ENCODE assay signal across 8 mouse cellular contexts in the genomic region with DNA sequence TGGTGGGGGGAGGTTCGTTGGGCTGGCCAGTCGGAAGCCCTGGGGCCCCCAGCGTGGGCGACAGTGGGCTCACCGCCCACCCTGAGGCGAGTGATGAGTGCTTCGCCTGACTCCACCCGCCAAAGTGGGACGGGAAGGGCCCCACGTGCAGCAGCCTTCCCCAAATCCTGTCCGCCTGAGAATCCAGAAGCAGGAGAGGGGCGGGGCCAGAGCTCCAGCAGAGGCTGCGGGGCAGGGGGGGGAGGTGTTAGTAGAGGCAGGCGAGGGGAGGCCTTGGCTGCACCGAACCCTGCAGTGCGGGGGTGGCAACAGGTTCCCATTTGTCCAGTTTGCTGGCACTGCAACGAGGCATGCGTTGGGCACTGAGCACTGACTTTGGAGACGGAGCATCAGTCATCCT. TPM values are rescaled to one million over a fixed set of nuclear protein-coding genes. Genes with fewer than 3 reads are reported as not detected.
DNase-seq lines count a peak whose midpoint lies in the region; ATAC-seq lines count a peak whose summit lies in the region.

No protein-coding gene starts in this region.

- ATAC-seq in forebrain, embryonic 15.5 days (replicated peaks), result no peak
- ATAC-seq in liver, embryonic 13.5 days (ENCODE audit: low read depth), result no peak

- peaks cover 19% of the 10 kb centered on the region for H3K4me1 ChIP-seq in heart, embryonic 10.5 days
- peaks cover 16% of the 10 kb centered on the region for H3K4me1 ChIP-seq in forebrain, embryonic 15.5 days
- no peaks in the 10 kb centered on the region for H3K4me1 ChIP-seq in liver, embryonic 13.5 days (replicated peaks)

- no peak for DNase-seq in heart, embryonic 10.5 days (ENCODE audit: low spot score)
- no peak for DNase-seq in heart, postnatal 4 days
- DNase-seq in ES-CJ7 (ENCODE audit: low read depth, low spot score), result peak; percentile 19
- no peak for DNase-seq in liver, embryonic 13.5 days
- no peak for DNase-seq in thymus, postnatal 10 days (ENCODE audit: low spot score in 2 of 2)
- no peak for DNase-seq in left cerebral cortex, adult 9 months (ENCODE audit: low spot score in 2 of 2)
- DNase-seq in cerebellum, adult 18-20 months, result no peak

- no peak overlapping the region; the same call in 1 of the 2 replicates for H3K9ac ChIP-seq in forebrain, embryonic 15.5 days (replicated peaks)
- H3K9ac ChIP-seq in liver, embryonic 13.5 days, result no peak overlapping the region

- no peaks in the 10 kb centered on the region for H3K9me3 ChIP-seq in heart, embryonic 10.5 days
- no peaks in the 10 kb centered on the region for H3K9me3 ChIP-seq in forebrain, embryonic 15.5 days
- H3K9me3 ChIP-seq in liver, embryonic 13.5 days (replicated peaks), result no peaks in the 10 kb centered on the region

- H3K4me3 ChIP-seq in heart, embryonic 10.5 days, result peak overlapping the region; percentile 48
- peak overlapping the region; percentile 38 for H3K4me3 ChIP-seq in forebrain, embryonic 15.5 days
- no peak overlapping the region for H3K4me3 ChIP-seq in liver, embryonic 13.5 days (replicated peaks)

- H3K27me3 ChIP-seq in heart, embryonic 10.5 days (ENCODE audit: insufficient read depth, poor library complexity, severe bottlenecking), result peaks cover 89% of the 10 kb centered on the region
- H3K27me3 ChIP-seq in forebrain, embryonic 15.5 days, result peaks cover 24% of the 10 kb centered on the region
- H3K27me3 ChIP-seq in liver, embryonic 13.5 days, result peaks cover 84% of the 10 kb centered on the region

- H3K36me3 ChIP-seq in heart, embryonic 10.5 days, result no peaks in the 10 kb centered on the region
- H3K36me3 ChIP-seq in forebrain, embryonic 15.5 days, result no peaks in the 10 kb centered on the region
- no peaks in the 10 kb centered on the region for H3K36me3 ChIP-seq in liver, embryonic 13.5 days

- peak overlapping the region; percentile 66 for H3K4me2 ChIP-seq in forebrain, embryonic 15.5 days (replicated peaks)
- peak overlapping the region; percentile 39 for H3K4me2 ChIP-seq in liver, embryonic 13.5 days

- H3K27ac ChIP-seq in heart, embryonic 10.5 days, result no peak overlapping the region
- H3K27ac ChIP-seq in forebrain, embryonic 15.5 days (replicated peaks), result no peak overlapping the region
- no peak overlapping the region for H3K27ac ChIP-seq in liver, embryonic 13.5 days

- 10% methylated on average over 19 of the region's 19 CpGs for WGBS in heart, embryonic 10.5 days
- 17% methylated on average over 19 of the region's 19 CpGs for WGBS in forebrain, embryonic 15.5 days
- 15% methylated on average over 19 of the region's 19 CpGs for WGBS in liver, embryonic 13.5 days (ENCODE audit: insufficient replicate concordance)

RNA-seq across cellular contexts. Expression of a gene that starts 1.8 kb away (rescaled TPM):
- polyA plus RNA-seq in heart, embryonic 10.5 days (2016; fragmentation: Nextera tagmentation; extraction: Ambion mirVana), result 26.1 and 65.3 TPM in 2 replicates
- total RNA-seq in heart, postnatal 4 days (2021), result under 1 TPM; 0.18 to 0.19 TPM
- 0.33 and 0.43 TPM in 2 replicates for polyA plus RNA-seq in forebrain, embryonic 15.5 days (2015; fragmentation: Nextera tagmentation; extraction: Ambion mirVana)
- 36.2 and 36.4 TPM in 2 replicates for polyA plus RNA-seq in liver, embryonic 13.5 days (2015; fragmentation: Nextera tagmentation; extraction: Ambion mirVana)

RNA-seq across cellular contexts. Expression of a gene that starts 22.5 kb away (rescaled TPM):
- polyA plus RNA-seq in heart, embryonic 10.5 days (2016; fragmentation: Nextera tagmentation; extraction: Ambion mirVana), result 7.3 and 8.0 TPM in 2 replicates
- 10 to 100 TPM; 10.4 to 12.7 TPM for total RNA-seq in heart, postnatal 4 days (2021)
- polyA plus RNA-seq in forebrain, embryonic 15.5 days (2015; fragmentation: Nextera tagmentation; extraction: Ambion mirVana), result 105 and 109 TPM in 2 replicates
- polyA plus RNA-seq in liver, embryonic 13.5 days (2015; fragmentation: Nextera tagmentation; extraction: Ambion mirVana), result 1.1 and 1.2 TPM in 2 replicates

RNA-seq across cellular contexts. Expression of a gene that starts 35.5 kb away (rescaled TPM):
- polyA plus RNA-seq in heart, embryonic 10.5 days (2016; fragmentation: Nextera tagmentation; extraction: Ambion mirVana), result 5.8 and 6.2 TPM in 2 replicates
- total RNA-seq in heart, postnatal 4 days (2021), result 100 to 1,000 TPM; 120 TPM
- 6.5 and 7.0 TPM in 2 replicates for polyA plus RNA-seq in forebrain, embryonic 15.5 days (2015; fragmentation: Nextera tagmentation; extraction: Ambion mirVana)
- 0.38 and 0.41 TPM in 2 replicates for polyA plus RNA-seq in liver, embryonic 13.5 days (2015; fragmentation: Nextera tagmentation; extraction: Ambion mirVana)

Comparison
In these comparisons a context has a peak if more than half of its experiments do, and no peak if none do; other contexts are left out.
1. RNA of a gene that starts 1.8 kb away (polyA plus RNA-seq): 26.1 to 65.3 TPM in heart, embryonic 10.5 days and 36.2 to 36.4 TPM in liver, embryonic 13.5 days; 0.33 to 0.43 TPM in forebrain, embryonic 15.5 days; every median in the first group is over 10 times any median in the second.
2. RNA of a gene that starts 22.5 kb away (polyA plus RNA-seq): 105 to 109 TPM in forebrain, embryonic 15.5 days; 7.3 to 8.0 TPM in heart, embryonic 10.5 days and 1.1 to 1.2 TPM in liver, embryonic 13.5 days; every median in the first group is over 10 times any median in the second.